Mouse (Mus musculus) neural tube, embryonic 15.5 days (tissue): ENCODE data around the gene Slc25a27. TPM values are rescaled to one million over a fixed set of nuclear protein-coding genes. Genes with fewer than 3 reads are reported as not detected.

ENCODE experiments used
- ATAC-seq: fragments of 200-750 bp; cut with Nextera tagmentation; 2 replicates; pipeline ENCODE4 v1.8.0; 2017; ENCODE audit warnings: mild to moderate bottlenecking, moderate TSS enrichment, moderate library complexity; ENCODE audit not compliant: low FRiP score
- H3K27ac ChIP-seq: fragments of 300-500 bp; sonication (generic); replicated peaks from 2 replicates; pipeline ENCODE4 v1.5.1; 2015; ENCODE audit warnings: mild to moderate bottlenecking, inconsistent platforms
- H3K27me3 ChIP-seq: fragments of 300-500 bp; sonication (generic); replicated peaks from 2 replicates; pipeline ENCODE4 v1.6.1; 2015; ENCODE audit warnings: inconsistent platforms
- H3K36me3 ChIP-seq: fragments of 300-500 bp; sonication (generic); 2 replicates; pipeline ENCODE4 v1.6.1; 2015; ENCODE audit warnings: inconsistent platforms
- H3K4me1 ChIP-seq: fragments of 300-500 bp; sonication (generic); 2 replicates; pipeline ENCODE4 v1.6.1; 2015; ENCODE audit warnings: inconsistent platforms
- H3K4me2 ChIP-seq: fragments of 300-500 bp; sonication (generic); 2 replicates; pipeline ENCODE4 v1.6.1; 2015; ENCODE audit warnings: inconsistent platforms, mild to moderate bottlenecking, moderate library complexity
- H3K4me3 ChIP-seq: fragments of 300-500 bp; sonication (generic); replicated peaks from 2 replicates; pipeline ENCODE4 v1.5.1; 2015; ENCODE audit warnings: mild to moderate bottlenecking, inconsistent platforms
- H3K9ac ChIP-seq: fragments of 300-500 bp; sonication (generic); replicated peaks from 2 replicates; pipeline ENCODE4 v1.6.1; 2015; ENCODE audit warnings: mild to moderate bottlenecking, inconsistent platforms
- H3K9me3 ChIP-seq: fragments of 300-500 bp; sonication (generic); replicated peaks from 2 replicates; pipeline ENCODE4 v1.6.1; 2016; ENCODE audit warnings: inconsistent platforms
- WGBS: fragments of 180-500 bp; shearing (Covaris S2); methylation state at CpG from one replicate; pipeline ENCODE4 v1.1.7; 2015; ENCODE audit warnings: mixed read lengths; 5-methylcytosine and 5-hydroxymethylcytosine counted together
- polyA plus RNA-seq: library from polyadenylated mRNA; unstranded; fragments of >200 nt; fragmentation: Nextera tagmentation; extraction: Ambion mirVana; gene quantifications from 2 replicates; pipeline ENCODE4 v1.2.1, GENCODE M21; 2015

Gene Slc25a27
- polyA plus RNA-seq: 87.0 and 107 TPM in 2 replicates

DNA sequence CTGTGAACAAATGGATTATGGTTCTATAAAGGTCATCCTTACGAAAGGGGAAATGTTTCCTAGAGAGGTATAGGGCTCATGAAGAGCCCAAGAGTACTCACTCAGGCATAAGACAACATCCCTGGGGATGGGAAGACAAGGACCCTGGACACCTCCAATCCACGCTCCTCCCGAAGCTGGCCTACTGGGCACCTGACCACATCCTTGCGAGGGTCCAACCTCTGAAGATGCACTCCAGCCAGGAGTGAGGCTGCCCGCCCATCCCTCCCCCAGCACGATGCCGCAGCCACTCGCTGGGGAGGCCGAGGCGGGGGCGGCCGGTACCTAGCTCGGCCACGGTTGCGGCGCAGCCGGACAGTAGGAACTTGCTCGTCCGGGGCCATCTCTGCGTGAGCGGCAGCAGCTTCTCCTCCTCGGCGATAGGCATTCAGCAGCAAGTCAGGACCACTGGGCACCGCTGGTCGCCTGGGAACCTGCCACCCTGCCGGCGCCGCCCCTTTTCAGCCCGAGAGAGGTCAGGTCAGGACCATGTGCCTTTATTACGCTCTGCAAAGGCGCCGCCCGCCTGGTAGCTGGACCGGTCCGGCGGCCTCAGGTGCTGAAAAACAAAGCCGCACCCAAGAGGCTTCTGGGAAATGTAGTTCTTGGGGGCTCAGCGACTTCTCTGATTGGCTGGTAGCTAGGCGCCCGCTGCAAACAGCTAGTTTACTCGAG is at the start of gene Slc25a27:
Gene Slc25a27, minus strand, starts transcription at position 639 of the 714 bp plus-strand sequence.
- Histone ChIP-seq H3K36me3 (peaks cover 6% of the 10 kb centered on the region), H3K9ac (peak within 1 kb of the TSS; percentile 93), H3K4me2 (peak within 1 kb of the TSS; percentile 69), H3K9me3 (no peaks in the 10 kb centered on the region), H3K27ac (peak within 1 kb of the TSS; percentile 84), H3K4me3 (peak within 1 kb of the TSS; percentile 91), H3K27me3 (no peaks in the 10 kb centered on the region), H3K4me1 (peaks cover 27% of the 10 kb centered on the region)
- ATAC-seq: peak; percentile 95
- under 1% methylated on average over 41 of the region's 41 CpGs for WGBS

DNA sequence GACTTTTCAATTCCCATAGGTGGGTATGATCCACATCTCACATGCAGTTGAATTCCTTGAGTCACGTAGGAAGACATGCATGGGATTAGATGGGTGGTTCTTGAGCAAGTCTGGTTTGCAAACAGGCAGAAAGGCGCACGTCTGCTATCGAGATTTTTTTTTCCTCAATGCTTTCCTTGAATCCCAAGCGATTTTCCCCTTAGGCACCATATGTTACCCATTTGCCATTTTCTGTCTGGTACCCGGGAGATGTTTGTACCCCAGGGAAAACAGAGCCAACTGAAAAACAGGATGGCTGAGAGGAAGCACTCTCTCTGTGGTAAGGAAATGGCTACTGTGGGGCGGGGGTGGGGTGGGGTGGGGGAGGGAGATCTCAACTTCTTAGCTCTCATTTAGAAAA is 49.6 kb upstream of the Slc25a27 start:
- Histone ChIP-seq H3K9ac (no peak overlapping the region), H3K36me3 (no peaks in the 10 kb centered on the region), H3K4me1 (no peaks in the 10 kb centered on the region), H3K9me3 (no peaks in the 10 kb centered on the region), H3K4me3 (no peak overlapping the region), H3K27ac (no peak overlapping the region), H3K4me2 (no peak overlapping the region), H3K27me3 (no peaks in the 10 kb centered on the region)
- no peak for ATAC-seq
- WGBS: 70% methylated on average over 7 of the region's 7 CpGs

DNA sequence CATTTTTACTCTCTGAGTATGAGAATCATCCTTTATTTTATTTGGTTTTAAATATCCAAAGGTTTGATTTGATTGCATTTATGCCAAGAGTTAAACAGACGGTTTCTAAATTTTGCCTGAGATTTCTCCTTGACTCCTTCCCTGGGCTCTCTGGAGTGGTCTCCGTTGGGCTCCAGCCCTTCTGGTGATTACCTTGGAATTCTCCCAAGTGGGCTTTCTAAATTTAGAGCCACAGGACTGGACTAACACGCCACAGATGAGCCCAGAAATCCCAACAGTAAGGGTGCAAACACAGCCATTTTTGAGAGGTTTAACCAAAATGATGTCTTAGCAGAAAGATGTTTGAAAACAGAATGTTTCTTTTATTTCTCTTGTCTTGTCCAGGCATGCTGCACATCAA is 47.2 kb upstream of the Slc25a27 start:
- no peaks in the 10 kb centered on the region for H3K27me3 ChIP-seq
- H3K4me3 ChIP-seq: no peak overlapping the region
- H3K9ac ChIP-seq: no peak overlapping the region
- H3K36me3 ChIP-seq: no peaks in the 10 kb centered on the region
- H3K9me3 ChIP-seq: no peaks in the 10 kb centered on the region
- H3K27ac ChIP-seq: no peak overlapping the region
- WGBS: 75% methylated on average over 3 of the region's 3 CpGs
- no peaks in the 10 kb centered on the region for H3K4me1 ChIP-seq
- H3K4me2 ChIP-seq: no peak overlapping the region
- no peak for ATAC-seq

DNA sequence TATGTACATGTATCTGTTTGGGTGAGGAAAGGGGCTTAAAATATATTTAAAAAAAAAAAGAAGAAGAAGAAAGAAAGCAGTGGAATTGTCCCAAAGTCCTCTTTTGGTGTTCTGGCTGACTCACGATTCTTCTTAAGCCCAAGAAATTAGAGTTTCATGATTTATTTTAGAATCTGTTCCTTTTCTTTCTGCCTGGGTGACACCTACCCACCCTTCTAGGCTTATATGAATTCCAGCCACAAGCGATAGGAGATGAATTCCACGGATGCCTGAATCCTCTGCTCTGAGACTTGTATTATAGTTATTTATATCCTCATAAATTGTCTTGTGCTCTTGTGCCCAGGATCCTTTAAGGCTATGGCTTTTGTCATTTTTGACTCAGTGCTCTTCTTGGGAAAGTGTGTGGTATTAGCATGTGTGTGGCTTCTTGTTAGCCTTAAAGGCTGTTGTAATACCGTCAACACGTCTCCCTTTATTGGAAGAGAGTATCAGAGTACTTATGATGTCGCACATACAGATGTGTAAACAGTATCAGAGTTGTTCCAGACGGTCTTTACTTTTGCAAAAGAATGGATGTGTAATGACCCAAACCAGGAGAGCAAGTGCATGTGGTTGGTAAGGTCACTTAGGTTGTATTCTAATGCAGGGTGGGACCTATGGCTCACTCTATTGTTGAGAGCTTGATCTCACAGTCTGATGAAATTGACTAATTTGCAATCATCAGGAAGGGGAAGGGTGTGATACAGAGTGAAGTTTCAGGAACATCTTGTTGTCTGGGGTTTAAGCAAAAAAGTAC is 44.7 kb upstream of the Slc25a27 start:
- WGBS: 83% methylated on average over 7 of the region's 7 CpGs
- H3K36me3 ChIP-seq: no peaks in the 10 kb centered on the region
- H3K4me1 ChIP-seq: no peaks in the 10 kb centered on the region
- H3K27me3 ChIP-seq: no peaks in the 10 kb centered on the region
- no peak overlapping the region for H3K4me3 ChIP-seq
- no peak overlapping the region for H3K9ac ChIP-seq
- H3K27ac ChIP-seq: no peak overlapping the region
- no peaks in the 10 kb centered on the region for H3K9me3 ChIP-seq
- no peak for ATAC-seq
- no peak overlapping the region for H3K4me2 ChIP-seq

DNA sequence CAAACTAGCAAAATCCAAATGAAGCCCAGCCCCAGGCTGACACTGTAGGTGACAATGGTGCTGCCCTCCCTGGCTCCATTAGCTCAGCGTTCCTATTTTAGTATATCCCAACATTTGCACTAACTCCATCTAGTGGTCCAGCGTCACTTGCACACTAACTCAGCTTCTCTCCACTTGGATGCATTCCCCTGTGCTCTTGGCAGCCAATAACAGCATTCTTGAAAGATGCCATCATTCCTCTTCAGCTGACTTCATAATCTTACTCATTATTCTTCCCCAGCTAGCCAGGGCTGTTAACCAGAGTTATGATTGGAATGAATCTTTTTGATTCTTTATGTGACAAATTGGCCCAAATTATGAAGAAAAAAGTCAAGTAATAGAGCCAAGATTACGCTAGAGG is 40.2 kb upstream of the Slc25a27 start:
- 85% methylated on average over 3 of the region's 3 CpGs for WGBS
- H3K4me1 ChIP-seq: no peaks in the 10 kb centered on the region
- H3K9ac ChIP-seq: no peak overlapping the region
- no peak overlapping the region for H3K4me3 ChIP-seq
- no peaks in the 10 kb centered on the region for H3K9me3 ChIP-seq
- H3K4me2 ChIP-seq: no peak overlapping the region
- no peaks in the 10 kb centered on the region for H3K27me3 ChIP-seq
- no peak overlapping the region for H3K27ac ChIP-seq
- no peaks in the 10 kb centered on the region for H3K36me3 ChIP-seq
- no peak for ATAC-seq

DNA sequence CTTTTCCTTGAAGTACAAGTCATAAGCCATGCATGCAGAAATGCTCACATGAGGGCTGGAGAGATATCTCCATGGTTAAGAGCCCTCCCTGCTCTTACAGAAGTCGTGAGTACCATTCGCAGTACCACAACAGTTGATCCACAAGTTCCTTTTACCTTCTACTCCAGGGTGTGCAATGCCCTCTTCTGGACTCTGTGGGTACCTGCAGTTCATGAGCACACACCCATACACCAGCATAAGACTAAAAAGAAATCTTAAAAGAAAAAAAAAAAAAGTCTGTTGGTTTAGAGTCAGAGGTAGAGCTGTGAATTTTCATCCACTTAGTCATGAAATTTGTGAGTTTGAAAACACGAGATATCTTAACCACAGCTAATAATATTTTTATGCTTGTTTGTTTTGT is 39.7 kb upstream of the Slc25a27 start:
- no peak overlapping the region for H3K4me2 ChIP-seq
- no peaks in the 10 kb centered on the region for H3K27me3 ChIP-seq
- no peaks in the 10 kb centered on the region for H3K36me3 ChIP-seq
- H3K9me3 ChIP-seq: no peaks in the 10 kb centered on the region
- no peak for ATAC-seq
- WGBS: 93% methylated on average over 3 of the region's 3 CpGs
- H3K9ac ChIP-seq: no peak overlapping the region
- no peak overlapping the region for H3K27ac ChIP-seq
- no peaks in the 10 kb centered on the region for H3K4me1 ChIP-seq
- no peak overlapping the region for H3K4me3 ChIP-seq

DNA sequence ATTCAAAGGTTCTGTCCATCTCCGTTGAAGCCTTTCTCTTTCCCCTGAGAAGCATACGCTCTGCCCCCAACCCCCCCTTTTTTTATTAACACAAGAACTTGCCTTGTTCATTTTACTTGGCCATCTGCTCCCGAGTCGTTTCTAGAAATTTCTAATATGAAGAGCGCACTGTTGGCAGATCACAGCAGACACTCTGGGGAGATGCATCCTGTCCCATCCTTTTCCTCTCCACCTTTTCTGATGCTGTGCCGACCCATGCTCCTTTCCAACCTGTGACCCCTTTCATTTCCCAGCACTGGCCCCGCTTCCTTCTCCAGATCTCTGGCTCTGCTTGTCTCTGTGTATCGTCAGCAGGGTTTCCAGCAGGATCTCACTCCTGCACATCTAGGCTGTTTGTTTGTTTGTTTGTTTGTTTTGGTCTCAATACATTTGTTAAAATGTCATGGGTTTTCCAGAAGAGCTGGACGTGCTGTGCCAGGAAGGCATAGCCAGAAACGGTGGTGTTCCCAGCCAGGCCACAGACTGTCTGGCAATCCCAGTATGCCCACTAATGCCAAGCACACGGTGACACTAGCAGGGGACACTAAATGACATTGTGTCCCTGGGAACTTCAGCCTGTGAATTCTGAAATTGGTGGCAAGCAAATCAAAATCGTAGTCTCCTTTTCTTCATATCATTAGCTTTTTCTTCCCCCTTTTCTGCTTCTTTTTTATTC is 37.4 kb upstream of the Slc25a27 start:
- Histone ChIP-seq H3K9me3 (no peaks in the 10 kb centered on the region), H3K4me3 (no peak overlapping the region)
- ATAC-seq: no peak

DNA sequence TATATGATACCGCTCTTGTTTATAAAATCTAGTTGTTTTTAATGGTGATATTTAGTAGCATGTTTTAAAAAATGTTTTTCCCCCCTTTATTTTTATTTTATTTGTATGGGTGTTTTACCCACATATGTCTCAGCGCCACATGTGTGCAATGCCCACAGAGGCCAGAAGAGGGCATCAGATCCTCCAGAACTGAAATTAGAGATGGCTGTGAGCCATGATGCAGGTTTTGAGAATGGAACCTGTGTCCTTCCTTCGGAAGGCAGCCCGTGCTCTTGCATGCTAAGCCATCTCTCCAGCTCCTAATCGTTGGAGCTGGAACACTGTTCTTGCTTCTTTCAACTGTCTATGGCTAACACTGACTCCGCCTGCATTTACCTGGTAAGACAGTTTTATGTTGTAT is 34.0 kb upstream of the Slc25a27 start:
- ATAC-seq: no peak
- Histone ChIP-seq H3K27ac (no peak overlapping the region), H3K4me1 (0 out of 2 replicates have a peak, but pooled peaks cover 4% of the 10 kb centered on the region), H3K9ac (no peak overlapping the region), H3K9me3 (no peaks in the 10 kb centered on the region), H3K36me3 (no peaks in the 10 kb centered on the region), H3K27me3 (no peaks in the 10 kb centered on the region), H3K4me2 (no peak overlapping the region), H3K4me3 (no peak overlapping the region)
- WGBS: 74% methylated on average over 6 of the region's 6 CpGs

More for the DNA sequence above, 37.4 kb upstream of the Slc25a27 start:
- Histone ChIP-seq H3K36me3 (no peaks in the 10 kb centered on the region), H3K4me1 (no peaks in the 10 kb centered on the region), H3K27ac (no peak overlapping the region), H3K9ac (no peak overlapping the region), H3K27me3 (no peaks in the 10 kb centered on the region), H3K4me2 (no peak overlapping the region)
- 83% methylated on average over 12 of the region's 12 CpGs for WGBS

DNA sequence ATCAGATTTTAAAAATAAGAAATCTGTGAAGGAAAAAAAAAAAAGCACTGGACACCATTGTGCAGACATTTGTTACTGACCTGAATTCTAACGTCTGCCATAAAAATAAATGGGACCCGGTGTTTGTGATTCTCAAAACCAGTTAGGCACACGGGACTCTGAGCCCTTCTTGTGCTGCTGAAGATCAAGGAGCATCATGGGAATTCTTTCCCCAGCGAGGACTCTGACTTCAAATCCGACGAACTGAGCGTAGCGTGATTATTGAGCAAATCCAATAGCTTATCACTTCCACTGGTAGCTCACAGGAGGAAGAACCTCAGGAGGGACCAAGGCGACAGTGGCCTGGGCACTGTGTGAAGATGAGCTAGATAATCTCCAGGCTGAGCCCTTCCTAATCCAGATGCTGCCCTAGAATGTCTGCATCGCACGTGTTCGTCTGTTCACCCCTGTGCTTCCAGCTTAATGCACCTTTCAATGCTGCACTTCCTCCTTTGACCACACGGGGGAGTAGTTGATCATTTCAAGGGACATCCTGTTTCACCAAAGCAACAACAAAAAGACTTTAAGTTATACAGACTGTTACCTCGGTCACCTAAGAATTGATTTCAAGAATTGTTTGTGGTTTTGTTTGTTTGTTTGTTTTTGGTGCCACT is 32.1 kb upstream of the Slc25a27 start:
- no peaks in the 10 kb centered on the region for H3K27me3 ChIP-seq
- WGBS: 29% methylated on average over 14 of the region's 14 CpGs

DNA sequence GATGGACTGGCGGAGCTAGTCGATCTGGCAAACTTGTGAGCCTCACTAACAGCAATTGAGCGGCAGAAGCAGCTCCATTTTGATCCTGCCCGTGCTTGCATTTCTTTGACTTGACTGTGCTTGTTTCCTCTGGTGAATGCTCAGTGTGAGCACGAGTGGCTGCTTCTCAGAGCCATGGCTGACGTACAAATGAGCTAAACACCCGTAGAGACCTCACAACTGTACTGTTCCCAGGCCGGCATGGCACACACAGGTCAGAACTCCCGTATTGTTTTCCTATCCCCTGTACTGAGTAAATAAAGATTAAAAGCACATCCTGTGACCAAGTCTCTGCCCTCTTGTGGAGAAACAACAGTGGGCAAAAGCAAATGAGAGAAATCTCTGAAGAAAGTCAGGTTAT is 22.6 kb upstream of the Slc25a27 start:
- H3K4me1 ChIP-seq: no peaks in the 10 kb centered on the region
- H3K9me3 ChIP-seq: no peaks in the 10 kb centered on the region
- no peak overlapping the region for H3K4me3 ChIP-seq
- H3K27ac ChIP-seq: no peak overlapping the region
- no peaks in the 10 kb centered on the region for H3K36me3 ChIP-seq
- no peak overlapping the region for H3K9ac ChIP-seq
- H3K4me2 ChIP-seq: no peak overlapping the region
- 86% methylated on average over 9 of the region's 9 CpGs for WGBS
- no peak for ATAC-seq
- no peaks in the 10 kb centered on the region for H3K27me3 ChIP-seq

More for the DNA sequence above, 32.1 kb upstream of the Slc25a27 start:
- Histone ChIP-seq H3K9ac (0 out of 2 replicates have a peak overlapping the region, but pooled peaks have one; percentile 30), H3K4me2 (peak overlapping the region; percentile 53), H3K27ac (no peak overlapping the region), H3K4me1 (0 out of 2 replicates have a peak, but pooled peaks cover 4% of the 10 kb centered on the region), H3K9me3 (no peaks in the 10 kb centered on the region), H3K36me3 (no peaks in the 10 kb centered on the region), H3K4me3 (peak overlapping the region; percentile 21; the same call in 1 of the 2 replicates)
- peak; percentile 74 for ATAC-seq

DNA sequence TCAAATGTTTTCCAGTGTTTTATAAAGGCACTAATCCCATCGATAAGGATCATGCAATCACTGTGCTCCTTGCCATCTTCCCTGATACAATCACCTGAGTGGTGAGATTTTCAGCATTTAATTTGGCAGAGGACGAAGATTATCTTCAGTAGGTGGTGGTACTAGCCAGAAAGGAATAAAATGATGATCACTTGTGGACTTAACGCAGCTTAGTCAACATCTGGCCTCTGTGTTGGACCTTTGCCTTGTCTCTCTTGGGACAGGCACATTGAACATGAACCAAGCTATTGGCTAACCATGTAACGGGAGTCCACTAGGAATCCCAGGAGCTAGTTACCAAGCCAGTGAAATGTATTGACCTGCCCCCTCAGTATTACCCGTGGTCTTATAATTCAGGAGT is 17.6 kb upstream of the Slc25a27 start:
- no peak for ATAC-seq
- H3K9me3 ChIP-seq: no peaks in the 10 kb centered on the region
- no peaks in the 10 kb centered on the region for H3K4me1 ChIP-seq
- H3K36me3 ChIP-seq: no peaks in the 10 kb centered on the region
- WGBS: 89% methylated on average over 5 of the region's 5 CpGs
- no peak overlapping the region for H3K9ac ChIP-seq
- no peak overlapping the region for H3K27ac ChIP-seq
- H3K27me3 ChIP-seq: no peaks in the 10 kb centered on the region
- H3K4me2 ChIP-seq: no peak overlapping the region
- H3K4me3 ChIP-seq: no peak overlapping the region
